ENCODE assay signal across 9 mouse cellular contexts in genomic region chr8:94876820-94877219, GRCm38 (mm10). TPM values are rescaled to one million over a fixed set of nuclear protein-coding genes. Genes with fewer than 3 reads are reported as not detected.
A peak's percentile ranks its signal among the peaks of the same experiment; 100 is the strongest.
DNase-seq lines count a peak whose midpoint lies in the region; ATAC-seq lines count a peak whose summit lies in the region.
"Had no signal": no experiment of that assay in that cellular context is flagged by ENCODE, and none has a peak within 500 bp of the region (broad histone marks: within the 10 kb centered on the region; RNA-seq: fewer than 3 reads in every experiment).

No protein-coding gene starts in this region.

- H3K4me3 ChIP-seq in hindbrain, embryonic 10.5 days, result 0 out of 2 replicates have a peak overlapping the region, but pooled peaks have one; percentile 73
- H3K4me3 ChIP-seq in hindbrain, embryonic 16.5 days (ENCODE audit: low read length), result no peak overlapping the region
- H3K4me3 ChIP-seq in intestine, embryonic 15.5 days (replicated peaks), result no peak overlapping the region

- no peak overlapping the region for H3K4me2 ChIP-seq in hindbrain, embryonic 16.5 days (ENCODE audit: low read length)
- H3K4me2 ChIP-seq in intestine, embryonic 15.5 days (replicated peaks), result peak overlapping the region; percentile 72

- H3K4me1 ChIP-seq in hindbrain, embryonic 10.5 days (replicated peaks), result peaks cover 40% of the 10 kb centered on the region
- H3K4me1 ChIP-seq in hindbrain, embryonic 16.5 days (ENCODE audit: control insufficient read depth, insufficient read depth, low read depth, low read length), result peaks cover 19% of the 10 kb centered on the region
- peaks cover 24% of the 10 kb centered on the region for H3K4me1 ChIP-seq in intestine, embryonic 15.5 days (replicated peaks)

- WGBS in hindbrain, embryonic 10.5 days, result 52% methylated on average over 3 of the region's 3 CpGs
- WGBS in hindbrain, embryonic 16.5 days, result 54% methylated on average over 3 of the region's 3 CpGs
- 36% methylated on average over 3 of the region's 3 CpGs for whole genome bisulfite sequencing in intestine, embryonic 15.5 days

- H3K27me3 ChIP-seq in hindbrain, embryonic 10.5 days (ENCODE audit: insufficient read depth, poor library complexity, severe bottlenecking), result peaks cover 44% of the 10 kb centered on the region
- peaks cover 12% of the 10 kb centered on the region for H3K27me3 ChIP-seq in hindbrain, embryonic 16.5 days (replicated peaks; ENCODE audit: control insufficient read depth, insufficient read depth, low read length)
- H3K27me3 ChIP-seq in intestine, embryonic 15.5 days (replicated peaks), result no peaks in the 10 kb centered on the region

- ATAC-seq in hindbrain, embryonic 16.5 days, result no peak
- no peak for ATAC-seq in intestine, embryonic 15.5 days
- ATAC-seq in megakaryocyte-erythroid progenitor cell, adult 5-6 weeks (replicated peaks; ENCODE audit: low FRiP score, low TSS enrichment, poor library complexity, severe bottlenecking), result no peak

- no peak overlapping the region for H3K9ac ChIP-seq in hindbrain, embryonic 16.5 days (ENCODE audit: low read depth, low read length)
- no peak overlapping the region for H3K9ac ChIP-seq in intestine, embryonic 15.5 days

- H3K27ac ChIP-seq in hindbrain, embryonic 10.5 days, result 0 out of 2 replicates have a peak overlapping the region, but pooled peaks have one; percentile 31
- H3K27ac ChIP-seq in hindbrain, embryonic 16.5 days (ENCODE audit: low read depth, low read length), result no peak overlapping the region
- peak overlapping the region; percentile 36; the same call in 1 of the 2 replicates for H3K27ac ChIP-seq in intestine, embryonic 15.5 days
- H3K27ac ChIP-seq: left cerebral cortex, adult 2 months had no signal

- DNase-seq in embryo, embryonic 10 days (ENCODE audit: low spot score), result peak; percentile 60
- no peak for DNase-seq in embryo, embryonic 11 days
- no peak for DNase-seq in hindbrain, embryonic 10.5 days (ENCODE audit: low spot score)
- DNase-seq in lung, postnatal 36 days, result peak; percentile 31
- DNase-seq in adrenal gland, adult 2 months, result no peak

- no peaks in the 10 kb centered on the region for H3K9me3 ChIP-seq in hindbrain, embryonic 10.5 days
- H3K9me3 ChIP-seq in hindbrain, embryonic 16.5 days (ENCODE audit: control insufficient read depth, low read length), result no peaks in the 10 kb centered on the region
- H3K9me3 ChIP-seq in intestine, embryonic 15.5 days, result no peaks in the 10 kb centered on the region

- H3K36me3 ChIP-seq in hindbrain, embryonic 10.5 days, result no peaks in the 10 kb centered on the region
- H3K36me3 ChIP-seq in hindbrain, embryonic 16.5 days (ENCODE audit: control insufficient read depth, insufficient read depth, low read length), result no peaks in the 10 kb centered on the region
- H3K36me3 ChIP-seq in intestine, embryonic 15.5 days, result no peaks in the 10 kb centered on the region

RNA-seq across cellular contexts. Expression of gene Dok4, which starts 0.7 kb away (rescaled TPM):
- 14.6 and 16.9 TPM in 2 replicates for polyA plus RNA-seq in hindbrain, embryonic 10.5 days (2016; fragmentation: Nextera tagmentation; extraction: Ambion mirVana)
- polyA plus RNA-seq in hindbrain, embryonic 16.5 days (2015; fragmentation: Nextera tagmentation; extraction: Ambion mirVana), result 91.1 and 95.5 TPM in 2 replicates
- 39.4 and 40.3 TPM in 2 replicates for polyA plus RNA-seq in intestine, embryonic 15.5 days (2015; fragmentation: Nextera tagmentation; extraction: Ambion mirVana)
- total RNA-seq in megakaryocyte-erythroid progenitor cell, adult 5-6 weeks (2014; fragmentation: Nextera tagmentation), result 1.2 TPM in 1 of 2 replicates, not detected in the other
- 1.6 TPM in 1 of 2 replicates, not detected in the other for total RNA-seq in megakaryocyte-erythroid progenitor cell, adult 5-6 weeks (2017)
- total RNA-seq in adrenal gland, adult 2 months (2021), result 10 to 100 TPM in 1 of 2 experiments, 1 to 10 TPM in 1; 5.8 to 12.4 TPM
- 13.0 and 18.2 TPM in 2 replicates for polyA plus RNA-seq in adrenal gland, adult 2 months (2012; rRNA removed)

RNA-seq across cellular contexts. Expression of gene Polr2c, which starts 19.6 kb away (rescaled TPM):
- 154 and 169 TPM in 2 replicates for polyA plus RNA-seq in hindbrain, embryonic 10.5 days (2016; fragmentation: Nextera tagmentation; extraction: Ambion mirVana)
- polyA plus RNA-seq in hindbrain, embryonic 16.5 days (2015; fragmentation: Nextera tagmentation; extraction: Ambion mirVana), result 109 and 119 TPM in 2 replicates
- 126 and 134 TPM in 2 replicates for polyA plus RNA-seq in intestine, embryonic 15.5 days (2015; fragmentation: Nextera tagmentation; extraction: Ambion mirVana)
- 62.4 and 91.6 TPM in 2 replicates for total RNA-seq in megakaryocyte-erythroid progenitor cell, adult 5-6 weeks (2014; fragmentation: Nextera tagmentation)
- total RNA-seq in megakaryocyte-erythroid progenitor cell, adult 5-6 weeks (2017), result 49.2 and 93.1 TPM in 2 replicates
- total RNA-seq in adrenal gland, adult 2 months (2021), result 10 to 100 TPM; 54.5 to 68.0 TPM
- 52.0 and 66.6 TPM in 2 replicates for polyA plus RNA-seq in adrenal gland, adult 2 months (2012; rRNA removed)

RNA-seq across cellular contexts. Expression of gene Ciapin1, which starts 38.7 kb away (rescaled TPM):
- polyA plus RNA-seq in hindbrain, embryonic 10.5 days (2016; fragmentation: Nextera tagmentation; extraction: Ambion mirVana), result 181 and 194 TPM in 2 replicates
- polyA plus RNA-seq in hindbrain, embryonic 16.5 days (2015; fragmentation: Nextera tagmentation; extraction: Ambion mirVana), result 190 and 191 TPM in 2 replicates
- 89.8 and 94.6 TPM in 2 replicates for polyA plus RNA-seq in intestine, embryonic 15.5 days (2015; fragmentation: Nextera tagmentation; extraction: Ambion mirVana)
- total RNA-seq in megakaryocyte-erythroid progenitor cell, adult 5-6 weeks (2014; fragmentation: Nextera tagmentation), result 52.3 and 71.1 TPM in 2 replicates
- 31.6 and 38.2 TPM in 2 replicates for total RNA-seq in megakaryocyte-erythroid progenitor cell, adult 5-6 weeks (2017)
- total RNA-seq in adrenal gland, adult 2 months (2021), result 100 to 1,000 TPM in 1 of 2 experiments, 10 to 100 TPM in 1; 81.5 to 123 TPM
- 118 and 146 TPM in 2 replicates for polyA plus RNA-seq in adrenal gland, adult 2 months (2012; rRNA removed)

RNA-seq across cellular contexts. Expression of gene Coq9, which starts 38.7 kb away (rescaled TPM):
- polyA plus RNA-seq in hindbrain, embryonic 10.5 days (2016; fragmentation: Nextera tagmentation; extraction: Ambion mirVana), result 52.2 and 52.3 TPM in 2 replicates
- 67.7 and 69.8 TPM in 2 replicates for polyA plus RNA-seq in hindbrain, embryonic 16.5 days (2015; fragmentation: Nextera tagmentation; extraction: Ambion mirVana)
- 97.5 and 110 TPM in 2 replicates for polyA plus RNA-seq in intestine, embryonic 15.5 days (2015; fragmentation: Nextera tagmentation; extraction: Ambion mirVana)
- 64.1 and 92.7 TPM in 2 replicates for total RNA-seq in megakaryocyte-erythroid progenitor cell, adult 5-6 weeks (2014; fragmentation: Nextera tagmentation)
- total RNA-seq in megakaryocyte-erythroid progenitor cell, adult 5-6 weeks (2017), result 46.0 and 49.4 TPM in 2 replicates
- total RNA-seq in adrenal gland, adult 2 months (2021), result 100 to 1,000 TPM; 186 to 208 TPM
- polyA plus RNA-seq in adrenal gland, adult 2 months (2012; rRNA removed), result 538 and 543 TPM in 2 replicates

RNA-seq across cellular contexts. Expression of gene Ccdc102a, which starts 41.1 kb away (rescaled TPM):
- polyA plus RNA-seq in hindbrain, embryonic 10.5 days (2016; fragmentation: Nextera tagmentation; extraction: Ambion mirVana), result 15.7 and 17.5 TPM in 2 replicates
- 5.7 and 6.9 TPM in 2 replicates for polyA plus RNA-seq in hindbrain, embryonic 16.5 days (2015; fragmentation: Nextera tagmentation; extraction: Ambion mirVana)
- polyA plus RNA-seq in intestine, embryonic 15.5 days (2015; fragmentation: Nextera tagmentation; extraction: Ambion mirVana), result 20.1 and 20.7 TPM in 2 replicates
- not detected in 2 replicates for total RNA-seq in megakaryocyte-erythroid progenitor cell, adult 5-6 weeks (2014; fragmentation: Nextera tagmentation)
- total RNA-seq in megakaryocyte-erythroid progenitor cell, adult 5-6 weeks (2017), result 0.85 and 1.1 TPM in 2 replicates
- 10 to 100 TPM in 1 of 2 experiments, 1 to 10 TPM in 1; 7.3 to 12.5 TPM for total RNA-seq in adrenal gland, adult 2 months (2021)
- polyA plus RNA-seq in adrenal gland, adult 2 months (2012; rRNA removed), result 16.5 and 20.4 TPM in 2 replicates

Comparison
In these comparisons a context has a peak if more than half of its experiments do, and no peak if none do; other contexts are left out.
1. DNase-seq: peak in embryo, embryonic 10 days (single experiment) and lung, postnatal 36 days (single experiment); none in embryo, embryonic 11 days (single experiment), hindbrain, embryonic 10.5 days (single experiment) and adrenal gland, adult 2 months (single experiment).